Mouse (Mus musculus) bone marrow macrophage, adult 2 months (primary cell): ENCODE measurements around the gene Rnls.

Source experiments
- CTCF ChIP-seq: IDR thresholded peaks from 2 replicates; pipeline ENCODE4 v1.5.1; 2012; ENCODE audit warnings: low read depth, mild to moderate bottlenecking, low read length, moderate library complexity
- POLR2A ChIP-seq: IDR thresholded peaks from 2 replicates; pipeline ENCODE4 v1.6.1; 2012; ENCODE audit warnings: mild to moderate bottlenecking, low read depth, low read length, borderline replicate concordance

DNA sequence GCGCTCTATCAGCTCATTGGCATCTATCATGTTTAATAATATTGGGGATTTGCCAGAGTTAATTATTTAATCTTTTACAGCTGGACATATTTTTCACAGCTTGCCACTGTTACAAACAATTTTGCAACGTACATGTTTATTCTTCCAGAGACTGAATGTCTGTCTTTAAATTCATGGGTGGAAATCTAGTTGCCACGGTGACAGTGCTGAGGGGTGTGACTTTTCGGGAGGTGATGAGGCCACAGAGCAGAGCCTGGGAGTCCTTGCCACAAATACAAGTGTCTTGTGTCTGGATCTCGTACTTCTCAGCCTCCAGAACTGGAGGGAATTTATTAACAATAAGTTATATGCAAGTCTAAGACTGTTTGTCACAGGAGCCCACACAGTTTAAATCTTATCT, 212.5 kb downstream of the Rnls start:
- TF ChIP-seq CTCF (no peak), POLR2A (no peak)
